In genomic region chr17:14192432-14192831, GRCm38 (mm10) we compare ENCODE assay signal across 26 mouse cellular contexts. TPM values are rescaled to one million over a fixed set of nuclear protein-coding genes. Genes with fewer than 3 reads are reported as not detected.
DNase-seq lines count a peak whose midpoint lies in the region; ATAC-seq and TF ChIP-seq lines count a peak whose summit lies in the region.
"Had no signal": no experiment of that assay in that cellular context is flagged by ENCODE, and none has a peak within 500 bp of the region (broad histone marks: within the 10 kb centered on the region; RNA-seq: fewer than 3 reads in every experiment).

No protein-coding gene starts in this region.

- H3K4me1 ChIP-seq in intestine, embryonic 14.5 days (replicated peaks; ENCODE audit: control insufficient read depth, insufficient read depth, low read length), result peaks cover 6% of the 10 kb centered on the region; the same call in 1 of the 2 replicates
- no peaks in the 10 kb centered on the region for H3K4me1 ChIP-seq in intestine, postnatal 0 days (replicated peaks; ENCODE audit: control insufficient read depth, insufficient read depth, low read length)
- no peaks in the 10 kb centered on the region for H3K4me1 ChIP-seq in midbrain, embryonic 11.5 days (ENCODE audit: control insufficient read depth, insufficient read depth, low read length)
- no peaks in the 10 kb centered on the region for H3K4me1 ChIP-seq in midbrain, embryonic 13.5 days (replicated peaks)
- peaks cover 5% of the 10 kb centered on the region; the same call in 1 of the 2 replicates for H3K4me1 ChIP-seq in intestine, embryonic 15.5 days (replicated peaks)
- H3K4me1 ChIP-seq in liver, embryonic 11.5 days (replicated peaks; ENCODE audit: control insufficient read depth, insufficient read depth, low read length), result no peaks in the 10 kb centered on the region
- H3K4me1 ChIP-seq: forebrain, embryonic 10.5 days; forebrain, embryonic 12.5 days had no signal

- H3K27ac ChIP-seq in intestine, embryonic 14.5 days (ENCODE audit: low read depth), result no peak overlapping the region
- H3K27ac ChIP-seq in intestine, postnatal 0 days (ENCODE audit: low read depth, low read length), result no peak overlapping the region
- H3K27ac ChIP-seq in midbrain, embryonic 11.5 days (ENCODE audit: low read depth, low read length), result no peak overlapping the region
- H3K27ac ChIP-seq in midbrain, embryonic 13.5 days, result no peak overlapping the region
- H3K27ac ChIP-seq in intestine, embryonic 15.5 days, result no peak overlapping the region
- no peak overlapping the region for H3K27ac ChIP-seq in liver, embryonic 11.5 days (ENCODE audit: low read depth, low read length)
- H3K27ac ChIP-seq: embryonic facial prominence, embryonic 13.5 days; embryonic facial prominence, embryonic 15.5 days; forebrain, embryonic 10.5 days; forebrain, embryonic 12.5 days had no signal

- no peak for TF ChIP-seq CTCF in intestine, postnatal 0 days (IDR thresholded peaks at IDR 0.05; ENCODE audit: low read depth)

- peaks cover 5% of the 10 kb centered on the region; the same call in 1 of the 2 replicates for H3K36me3 ChIP-seq in intestine, embryonic 14.5 days (ENCODE audit: control insufficient read depth, insufficient read depth, low read length)
- H3K36me3 ChIP-seq in intestine, postnatal 0 days (ENCODE audit: control insufficient read depth, insufficient read depth), result peaks cover 22% of the 10 kb centered on the region; the same call in 1 of the 2 replicates
- H3K36me3 ChIP-seq in midbrain, embryonic 11.5 days (ENCODE audit: control insufficient read depth, insufficient read depth, low read length), result no peaks in the 10 kb centered on the region
- H3K36me3 ChIP-seq in midbrain, embryonic 13.5 days, result no peaks in the 10 kb centered on the region
- peaks cover 14% of the 10 kb centered on the region for H3K36me3 ChIP-seq in intestine, embryonic 15.5 days
- no peaks in the 10 kb centered on the region; the same call in 1 of the 2 replicates for H3K36me3 ChIP-seq in liver, embryonic 11.5 days (ENCODE audit: control insufficient read depth, insufficient read depth, low read length)
- H3K36me3 ChIP-seq: embryonic facial prominence, embryonic 15.5 days; forebrain, embryonic 12.5 days; G1E had no signal

- H3K9ac ChIP-seq in intestine, embryonic 14.5 days (ENCODE audit: low read length), result no peak overlapping the region
- H3K9ac ChIP-seq in intestine, postnatal 0 days (ENCODE audit: low read depth, low read length), result no peak overlapping the region
- no peak overlapping the region for H3K9ac ChIP-seq in midbrain, embryonic 11.5 days (ENCODE audit: low read length)
- no peak overlapping the region for H3K9ac ChIP-seq in midbrain, embryonic 13.5 days (replicated peaks)
- H3K9ac ChIP-seq in intestine, embryonic 15.5 days, result no peak overlapping the region
- no peak overlapping the region for H3K9ac ChIP-seq in liver, embryonic 11.5 days (ENCODE audit: low read depth, low read length)
- H3K9ac ChIP-seq: embryonic facial prominence, embryonic 13.5 days; embryonic facial prominence, embryonic 15.5 days; forebrain, embryonic 12.5 days had no signal

- H3K27me3 ChIP-seq in intestine, embryonic 14.5 days (replicated peaks; ENCODE audit: control insufficient read depth, insufficient read depth, low read length), result no peaks in the 10 kb centered on the region
- no peaks in the 10 kb centered on the region for H3K27me3 ChIP-seq in intestine, postnatal 0 days (replicated peaks; ENCODE audit: control insufficient read depth, insufficient read depth, low read length)
- H3K27me3 ChIP-seq in midbrain, embryonic 11.5 days (ENCODE audit: control insufficient read depth, insufficient read depth, low read length), result no peaks in the 10 kb centered on the region
- H3K27me3 ChIP-seq in midbrain, embryonic 13.5 days, result no peaks in the 10 kb centered on the region; the same call in 1 of the 2 replicates
- H3K27me3 ChIP-seq in intestine, embryonic 15.5 days (replicated peaks), result no peaks in the 10 kb centered on the region
- H3K27me3 ChIP-seq in liver, embryonic 11.5 days (replicated peaks; ENCODE audit: control insufficient read depth, insufficient read depth, low read length), result no peaks in the 10 kb centered on the region
- H3K27me3 ChIP-seq: embryonic facial prominence, embryonic 13.5 days; embryonic facial prominence, embryonic 15.5 days; forebrain, embryonic 12.5 days had no signal

- H3K4me2 ChIP-seq in intestine, embryonic 14.5 days (ENCODE audit: low read length), result no peak overlapping the region
- no peak overlapping the region for H3K4me2 ChIP-seq in intestine, postnatal 0 days (replicated peaks; ENCODE audit: low read depth)
- no peak overlapping the region for H3K4me2 ChIP-seq in midbrain, embryonic 11.5 days
- H3K4me2 ChIP-seq in midbrain, embryonic 13.5 days (replicated peaks), result no peak overlapping the region
- H3K4me2 ChIP-seq in intestine, embryonic 15.5 days (replicated peaks), result no peak overlapping the region
- no peak overlapping the region for H3K4me2 ChIP-seq in liver, embryonic 11.5 days
- H3K4me2 ChIP-seq: embryonic facial prominence, embryonic 13.5 days; embryonic facial prominence, embryonic 15.5 days; forebrain, embryonic 12.5 days had no signal

- no peaks in the 10 kb centered on the region for H3K9me3 ChIP-seq in intestine, embryonic 14.5 days (ENCODE audit: control insufficient read depth, low read length)
- H3K9me3 ChIP-seq in intestine, postnatal 0 days (ENCODE audit: control insufficient read depth), result no peaks in the 10 kb centered on the region
- no peaks in the 10 kb centered on the region for H3K9me3 ChIP-seq in midbrain, embryonic 11.5 days (ENCODE audit: control insufficient read depth, low read length)
- no peaks in the 10 kb centered on the region for H3K9me3 ChIP-seq in midbrain, embryonic 13.5 days
- H3K9me3 ChIP-seq in intestine, embryonic 15.5 days, result no peaks in the 10 kb centered on the region
- no peaks in the 10 kb centered on the region for H3K9me3 ChIP-seq in liver, embryonic 11.5 days (ENCODE audit: control insufficient read depth, low read length)
- H3K9me3 ChIP-seq: embryonic facial prominence, embryonic 15.5 days; forebrain, embryonic 10.5 days; forebrain, embryonic 12.5 days had no signal

- ATAC-seq in intestine, embryonic 14.5 days (replicated peaks; ENCODE audit: low FRiP score, low TSS enrichment, low read depth), result peak; percentile 62; the same call in 1 of the 2 replicates
- no peak for ATAC-seq in intestine, postnatal 0 days
- ATAC-seq in midbrain, embryonic 11.5 days (ENCODE audit: low FRiP score), result no peak
- no peak for ATAC-seq in midbrain, embryonic 13.5 days
- peak; percentile 62 for ATAC-seq in intestine, embryonic 15.5 days
- no peak for ATAC-seq in liver, embryonic 11.5 days (replicated peaks; ENCODE audit: low FRiP score)
- ATAC-seq: activated CD4-positive, CD25-positive, alpha-beta regulatory T cell, adult 4 months; CD4-positive, CD25-positive, alpha-beta regulatory T cell, adult 4 months; forebrain, embryonic 14.5 days; forebrain, embryonic 16.5 days had no signal

- 21% methylated on average over 4 of the region's 4 CpGs for WGBS in intestine, embryonic 14.5 days
- 28% methylated on average over 4 of the region's 4 CpGs for WGBS in intestine, postnatal 0 days
- WGBS in midbrain, embryonic 11.5 days, result 87% methylated on average over 4 of the region's 4 CpGs
- WGBS in midbrain, embryonic 13.5 days, result 91% methylated on average over 4 of the region's 4 CpGs
- WGBS in intestine, embryonic 15.5 days, result 26% methylated on average over 4 of the region's 4 CpGs
- WGBS in liver, embryonic 11.5 days, result 64% methylated on average over 4 of the region's 4 CpGs

- no peak for DNase-seq in intestine, embryonic 14.5 days (ENCODE audit: low spot score)
- DNase-seq in midbrain, embryonic 11.5 days (ENCODE audit: low spot score, missing footprints), result peak; percentile 8
- DNase-seq in frontal cortex, postnatal 25 days (ENCODE audit: low spot score in 2 of 2), result no peak
- DNase-seq in liver, embryonic 11.5 days (ENCODE audit: low spot score), result no peak
- DNase-seq: adrenal gland, adult 8-10 months; adrenal gland, postnatal 14 days; adrenal gland, postnatal 36 days; B cell, adult 2 months; cerebellum, adult 18-20 months; cerebellum, adult 8-10 months; cerebellum, adult 9-11 months; cerebellum, postnatal 14 days; cerebellum, postnatal 36 days had no signal

- no peak overlapping the region for H3K4me3 ChIP-seq in intestine, embryonic 14.5 days (ENCODE audit: low read depth, low read length)
- no peak overlapping the region for H3K4me3 ChIP-seq in intestine, postnatal 0 days (ENCODE audit: low read depth, low read length)
- H3K4me3 ChIP-seq in midbrain, embryonic 11.5 days (ENCODE audit: low read depth, low read length), result no peak overlapping the region
- H3K4me3 ChIP-seq in midbrain, embryonic 13.5 days (replicated peaks), result no peak overlapping the region
- no peak overlapping the region for H3K4me3 ChIP-seq in intestine, embryonic 15.5 days (replicated peaks)
- no peak overlapping the region for H3K4me3 ChIP-seq in liver, embryonic 11.5 days (ENCODE audit: low read depth, low read length)
- H3K4me3 ChIP-seq: embryonic facial prominence, embryonic 13.5 days; embryonic facial prominence, embryonic 15.5 days; erythroblast, embryonic 14.5 days; forebrain, embryonic 10.5 days; forebrain, embryonic 12.5 days had no signal

RNA-seq across cellular contexts. Expression of gene Dact2, which starts 11.7 kb away (rescaled TPM):
- polyA plus RNA-seq in intestine, embryonic 14.5 days (2014; fragmentation: Nextera tagmentation; extraction: Ambion mirVana), result 10.4 and 10.8 TPM in 2 replicates
- polyA plus RNA-seq in intestine, postnatal 0 days (2015; fragmentation: Nextera tagmentation; extraction: Ambion mirVana), result 6.2 and 7.8 TPM in 2 replicates
- 0.18 and 0.32 TPM in 2 replicates for polyA plus RNA-seq in midbrain, embryonic 11.5 days (2014; fragmentation: Nextera tagmentation; extraction: Ambion mirVana)
- 0.66 and 0.94 TPM in 2 replicates for polyA plus RNA-seq in midbrain, embryonic 13.5 days (2015; fragmentation: Nextera tagmentation; extraction: Ambion mirVana)
- polyA plus RNA-seq in intestine, embryonic 15.5 days (2015; fragmentation: Nextera tagmentation; extraction: Ambion mirVana), result 5.7 and 6.1 TPM in 2 replicates
- 2.3 and 3.0 TPM in 2 replicates for polyA plus RNA-seq in liver, embryonic 11.5 days (2014; fragmentation: Nextera tagmentation; extraction: Ambion mirVana)
- polyA plus RNA-seq: activated CD4-positive, CD25-positive, alpha-beta regulatory T cell, adult 4 months; CD4-positive, CD25-positive, alpha-beta regulatory T cell, adult 4 months; erythroblast, embryonic 14.5 days; G1E had no signal

Comparison
In these comparisons a context has a peak if more than half of its experiments do, and no peak if none do; other contexts are left out.
1. ATAC-seq: peak in intestine, embryonic 14.5 days (single experiment) and intestine, embryonic 15.5 days (single experiment); none in intestine, postnatal 0 days (single experiment), midbrain, embryonic 11.5 days (single experiment), midbrain, embryonic 13.5 days (single experiment) and liver, embryonic 11.5 days (single experiment).